Mouse (Mus musculus): ENCODE data around the gene Xiap. TPM values are rescaled to one million over a fixed set of nuclear protein-coding genes. Genes with fewer than 3 reads are reported as not detected.

The Xiap gene
- total RNA-seq, 1 experiment: 22.2 TPM

GRCm38 (mm10) chrX:42066771-42067170 is 7.3 kb downstream of the Xiap start:
- TF ChIP-seq ZNF384 (IDR thresholded peaks at IDR 0.05; ENCODE audit: low read depth, low read length) (no peak), MAFK (IDR thresholded peaks at IDR 0.05; ENCODE audit: insufficient read depth, low read depth, low read length) (no peak), CHD2 (IDR thresholded peaks at IDR 0.05; ENCODE audit: low read depth, low read length) (no peak), HCFC1 (IDR thresholded peaks at IDR 0.05; ENCODE audit: borderline replicate concordance, insufficient read depth, low read length) (no peak), ZC3H11A (IDR thresholded peaks at IDR 0.05; ENCODE audit: borderline replicate concordance, low read depth, low read length) (no peak)
- DNase-seq (ENCODE audit: low read depth, low spot score): no peak
- Histone ChIP-seq H3K9me3 (ENCODE audit: control insufficient read depth, insufficient read depth, low read depth, low read length) (no peaks in the 10 kb centered on the region), H3K36me3 (ENCODE audit: control insufficient read depth, insufficient read depth, low read length, poor library complexity, severe bottlenecking) (no peaks in the 10 kb centered on the region), H3K9ac (ENCODE audit: insufficient read depth, low read depth, low read length, poor library complexity, severe bottlenecking) (no peak overlapping the region), H3K4me3 (ENCODE audit: insufficient read depth in 1 of 2, low read depth in 1 of 2, low read length in 2 of 2, poor library complexity in 1 of 2, severe bottlenecking in 1 of 2) (no peak overlapping the region), H3K4me1 (ENCODE audit: control insufficient read depth in 2 of 2, insufficient read depth in 2 of 2, low read length in 2 of 2, poor library complexity in 1 of 2) (0 out of 4 replicates have a peak, but pooled peaks cover 0 to 2% of the 10 kb centered on the region in 2 experiments), H3K27ac (ENCODE audit: insufficient read depth, low read depth, low read length, poor library complexity, severe bottlenecking) (no peak overlapping the region; the same call in 1 of the 2 replicates)
- in situ Hi-C loops (cut with MboI; ENCODE audit: low sequenced_read_pairs in 2 of 2, unreplicated experiment in 2 of 2): loop anchor here in 1 of 2 experiments (25.0 kb wide), 1 partner anchor 104 kb away; no protein-coding TSS in a partner anchor

GRCm38 (mm10) chrX:42067791-42068200 is 8.3 kb downstream of the Xiap start:
- H3K4me3 ChIP-seq (ENCODE audit: insufficient read depth in 1 of 2, low read depth in 1 of 2, low read length in 2 of 2, poor library complexity in 1 of 2, severe bottlenecking in 1 of 2): peak overlapping the region; percentile 77 to 93
- in situ Hi-C loops (cut with MboI; ENCODE audit: low sequenced_read_pairs in 2 of 2, unreplicated experiment in 2 of 2): loop anchor here in 1 of 2 experiments (25.0 kb wide), 1 partner anchor 105 kb away; no protein-coding TSS in a partner anchor
- peak; percentile 26 for DNase-seq (ENCODE audit: low read depth, low spot score)
- H3K27ac ChIP-seq (ENCODE audit: insufficient read depth, low read depth, low read length, poor library complexity, severe bottlenecking): peak overlapping the region; percentile 94
- H3K9ac ChIP-seq (ENCODE audit: insufficient read depth, low read depth, low read length, poor library complexity, severe bottlenecking): peak overlapping the region; percentile 87
- TF ChIP-seq MAFK (IDR thresholded peaks at IDR 0.05; ENCODE audit: insufficient read depth, low read depth, low read length) (no peak), HCFC1 (IDR thresholded peaks at IDR 0.05; ENCODE audit: borderline replicate concordance, insufficient read depth, low read length) (no peak), ZNF384 (IDR thresholded peaks at IDR 0.05; ENCODE audit: low read depth, low read length) (no peak), ZC3H11A (IDR thresholded peaks at IDR 0.05; ENCODE audit: borderline replicate concordance, low read depth, low read length) (no peak), CHD2 (IDR thresholded peaks at IDR 0.05; ENCODE audit: low read depth, low read length) (no peak)
- 0 out of 4 replicates have a peak, but pooled peaks cover 0 to 2% of the 10 kb centered on the region in 2 experiments for H3K4me1 ChIP-seq (ENCODE audit: control insufficient read depth in 2 of 2, insufficient read depth in 2 of 2, low read length in 2 of 2, poor library complexity in 1 of 2)
- no peaks in the 10 kb centered on the region for H3K9me3 ChIP-seq (ENCODE audit: control insufficient read depth, insufficient read depth, low read depth, low read length)
- H3K36me3 ChIP-seq (ENCODE audit: control insufficient read depth, insufficient read depth, low read length, poor library complexity, severe bottlenecking): no peaks in the 10 kb centered on the region

DNA sequence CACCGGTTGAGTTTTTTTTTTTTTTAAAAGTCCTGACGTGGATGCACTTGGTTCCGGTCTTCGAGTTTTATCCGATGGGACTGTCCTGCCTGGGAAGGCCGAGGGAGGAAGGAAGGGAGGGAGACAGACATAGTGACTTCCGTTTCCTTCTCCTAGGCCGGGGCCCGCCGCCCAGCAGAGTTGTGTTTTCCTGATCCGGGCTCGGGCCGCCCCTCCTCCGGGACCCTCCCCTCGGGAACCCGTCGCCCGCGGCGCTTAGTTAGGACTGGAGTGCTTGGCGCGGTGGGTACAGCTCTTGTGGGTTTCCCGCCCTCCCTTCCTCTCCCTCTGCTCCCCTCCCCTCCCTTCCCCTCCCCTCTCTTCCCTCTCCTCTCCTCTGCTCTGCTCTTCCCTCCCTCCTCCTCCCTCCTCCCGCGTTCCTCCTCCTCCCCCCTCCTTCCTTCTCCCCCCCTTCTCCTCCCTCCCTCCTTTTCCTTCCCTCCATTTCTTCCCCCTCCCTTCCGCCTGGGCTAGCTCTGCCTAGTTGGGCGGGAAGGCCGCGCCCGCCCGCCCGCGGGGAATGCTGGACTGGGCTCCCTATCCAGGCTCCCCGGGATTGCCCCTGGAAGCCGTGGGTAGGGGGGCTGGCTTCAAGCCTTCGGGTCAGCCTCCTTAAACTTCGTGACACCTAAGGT is 8.9 kb downstream of the Xiap start:
- peak; percentile 56 for DNase-seq (ENCODE audit: low read depth, low spot score)
- in situ Hi-C loops (cut with MboI; ENCODE audit: low sequenced_read_pairs in 2 of 2, unreplicated experiment in 2 of 2): loop anchor here in 1 of 2 experiments (25.0 kb wide), 1 partner anchor 106 kb away; no protein-coding TSS in a partner anchor
- TF ChIP-seq ZC3H11A (IDR thresholded peaks at IDR 0.05; ENCODE audit: borderline replicate concordance, low read depth, low read length) (no peak), ZNF384 (IDR thresholded peaks at IDR 0.05; ENCODE audit: low read depth, low read length) (peak; percentile 82), CHD2 (IDR thresholded peaks at IDR 0.05; ENCODE audit: low read depth, low read length) (no peak)
- Histone ChIP-seq H3K4me3 (ENCODE audit: insufficient read depth in 1 of 2, low read depth in 1 of 2, low read length in 2 of 2, poor library complexity in 1 of 2, severe bottlenecking in 1 of 2) (peak overlapping the region; percentile 77 to 93), H3K9ac (ENCODE audit: insufficient read depth, low read depth, low read length, poor library complexity, severe bottlenecking) (peak overlapping the region; percentile 87), H3K9me3 (ENCODE audit: control insufficient read depth, insufficient read depth, low read depth, low read length) (no peaks in the 10 kb centered on the region), H3K27ac (ENCODE audit: insufficient read depth, low read depth, low read length, poor library complexity, severe bottlenecking) (peak overlapping the region; percentile 94), H3K4me1 (ENCODE audit: control insufficient read depth in 2 of 2, insufficient read depth in 2 of 2, low read length in 2 of 2, poor library complexity in 1 of 2) (0 out of 4 replicates have a peak, but pooled peaks cover 0 to 2% of the 10 kb centered on the region in 2 experiments), H3K36me3 (ENCODE audit: control insufficient read depth, insufficient read depth, low read length, poor library complexity, severe bottlenecking) (no peaks in the 10 kb centered on the region; the same call in 1 of the 2 replicates)

DNA sequence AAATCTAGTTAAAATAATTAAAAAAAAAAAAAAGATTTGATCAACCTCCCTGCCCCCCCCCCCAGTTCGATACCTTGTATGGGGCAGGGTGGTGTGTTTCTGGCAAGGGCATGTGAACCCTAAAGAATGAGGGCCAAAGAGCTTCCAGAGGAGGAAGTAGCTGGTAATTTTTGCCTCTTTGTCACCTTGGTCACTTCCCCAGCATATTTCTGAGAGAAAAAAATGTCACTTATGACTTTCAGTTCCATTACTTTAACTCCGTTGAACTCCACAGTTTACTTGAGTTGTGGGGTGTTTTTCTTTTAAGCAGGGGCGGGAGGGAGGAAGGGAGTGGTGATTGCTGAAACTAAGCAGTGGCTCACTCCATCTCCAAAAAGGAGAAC is 9.4 kb downstream of the Xiap start:
- Histone ChIP-seq H3K9me3 (ENCODE audit: control insufficient read depth, insufficient read depth, low read depth, low read length) (no peaks in the 10 kb centered on the region), H3K36me3 (ENCODE audit: control insufficient read depth, insufficient read depth, low read length, poor library complexity, severe bottlenecking) (no peaks in the 10 kb centered on the region; the same call in 1 of the 2 replicates), H3K9ac (ENCODE audit: insufficient read depth, low read depth, low read length, poor library complexity, severe bottlenecking) (peak overlapping the region; percentile 87; the same call in 1 of the 2 replicates), H3K4me1 (ENCODE audit: control insufficient read depth in 2 of 2, insufficient read depth in 2 of 2, low read length in 2 of 2, poor library complexity in 1 of 2) (0 out of 4 replicates have a peak, but pooled peaks cover 0 to 2% of the 10 kb centered on the region in 2 experiments), H3K27ac (ENCODE audit: insufficient read depth, low read depth, low read length, poor library complexity, severe bottlenecking) (peak overlapping the region; percentile 94; the same call in 1 of the 2 replicates), H3K4me3 (ENCODE audit: insufficient read depth in 1 of 2, low read depth in 1 of 2, low read length in 2 of 2, poor library complexity in 1 of 2, severe bottlenecking in 1 of 2) (peak overlapping the region; percentile 77 to 93)
- in situ Hi-C loops (cut with MboI; ENCODE audit: low sequenced_read_pairs in 2 of 2, unreplicated experiment in 2 of 2): loop anchor here in 1 of 2 experiments (25.0 kb wide), 1 partner anchor 107 kb away; no protein-coding TSS in a partner anchor
- DNase-seq (ENCODE audit: low read depth, low spot score): no peak
- TF ChIP-seq CHD2 (IDR thresholded peaks at IDR 0.05; ENCODE audit: low read depth, low read length): no peak
- no peak for TF ChIP-seq ZNF384 (IDR thresholded peaks at IDR 0.05; ENCODE audit: low read depth, low read length)
- TF ChIP-seq ZC3H11A (IDR thresholded peaks at IDR 0.05; ENCODE audit: borderline replicate concordance, low read depth, low read length): no peak
- TF ChIP-seq MAFK (IDR thresholded peaks at IDR 0.05; ENCODE audit: insufficient read depth, low read depth, low read length): no peak
- no peak for TF ChIP-seq HCFC1 (IDR thresholded peaks at IDR 0.05; ENCODE audit: borderline replicate concordance, insufficient read depth, low read length)
